Mouse (Mus musculus) kidney, adult 2 months (tissue): ENCODE results near the gene Sdf2l1.

ENCODE experiments used
- CTCF ChIP-seq: fragments of 200-500 bp; conservative IDR thresholded peaks from 2 replicates; pipeline ENCODE4 v1.5.1; 2011; ENCODE audit warnings: low read depth, mild to moderate bottlenecking, control low read depth, low read length, moderate library complexity, mixed read lengths; ENCODE audit not compliant: insufficient read depth, insufficient read length
- POLR2A ChIP-seq: fragments of 200-500 bp; IDR thresholded peaks from one replicate; pipeline ENCODE4 v1.6.1; 2011; ENCODE audit warnings: low read depth, low read length, control low read depth

GRCm38 (mm10) chr16:17144339-17144738 is 12.2 kb upstream of the Sdf2l1 start, which contains the start of gene Ydjc:
- TF ChIP-seq CTCF (no peak), POLR2A (no peak)
